In the genomic region with DNA sequence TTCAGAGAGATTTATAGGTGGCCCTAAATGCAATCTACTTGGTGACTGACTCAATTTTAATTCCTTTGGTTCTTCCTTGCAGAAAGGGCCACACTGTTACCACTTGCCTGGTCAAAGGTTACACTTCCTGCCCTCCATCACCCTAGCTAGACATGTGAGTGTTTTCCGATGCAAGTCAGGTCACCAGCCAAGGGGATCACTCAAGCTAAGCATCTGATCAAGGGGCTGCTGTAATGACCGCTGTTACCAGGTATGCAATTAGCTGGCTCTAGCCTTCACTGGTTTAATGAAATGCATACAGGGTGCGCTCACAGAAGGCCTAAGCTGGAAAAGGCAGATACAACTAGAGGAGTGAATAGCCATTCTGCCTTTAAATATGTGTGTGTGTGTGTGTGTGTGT, we compare ENCODE assay signal across 20 mouse cellular contexts.
DNase-seq lines count a peak whose midpoint lies in the region; ATAC-seq lines count a peak whose summit lies in the region.
"Had no signal": no experiment of that assay in that cellular context is flagged by ENCODE, and none has a peak within 500 bp of the region (broad histone marks: within the 10 kb centered on the region; RNA-seq: fewer than 3 reads in every experiment).

No protein-coding gene starts in this region.

- H3K9ac ChIP-seq in kidney, embryonic 16.5 days (replicated peaks; ENCODE audit: low read length) = no peak overlapping the region
- no peak overlapping the region for H3K9ac ChIP-seq in limb, embryonic 11.5 days (ENCODE audit: low read length)
- no peak overlapping the region for H3K9ac ChIP-seq in hindbrain, embryonic 13.5 days
- H3K9ac ChIP-seq: forebrain, postnatal 0 days; heart, embryonic 15.5 days; hindbrain, embryonic 12.5 days; limb, embryonic 13.5 days; liver, embryonic 14.5 days had no signal

- peak overlapping the region; percentile 53; the same call in 1 of the 2 replicates for H3K27ac ChIP-seq in kidney, embryonic 16.5 days (ENCODE audit: low read length)
- no peak overlapping the region for H3K27ac ChIP-seq in limb, embryonic 11.5 days (replicated peaks; ENCODE audit: low read depth, low read length)
- no peak overlapping the region for H3K27ac ChIP-seq in hindbrain, embryonic 13.5 days
- H3K27ac ChIP-seq: gastrocnemius, adult 2 months; heart, adult 2 months; heart, embryonic 15.5 days; hindbrain, embryonic 12.5 days; limb, embryonic 13.5 days; liver, embryonic 14.5 days had no signal

- peaks cover 3% of the 10 kb centered on the region; the same call in 1 of the 2 replicates for H3K27me3 ChIP-seq in kidney, embryonic 16.5 days (ENCODE audit: insufficient read depth, low read length)
- no peaks in the 10 kb centered on the region for H3K27me3 ChIP-seq in limb, embryonic 11.5 days (ENCODE audit: control insufficient read depth, insufficient read depth, low read length)
- no peaks in the 10 kb centered on the region for H3K27me3 ChIP-seq in hindbrain, embryonic 13.5 days
- H3K27me3 ChIP-seq: hindbrain, embryonic 12.5 days had no signal

- no peak overlapping the region for H3K4me2 ChIP-seq in kidney, embryonic 16.5 days (replicated peaks; ENCODE audit: low read depth, low read length)
- no peak overlapping the region for H3K4me2 ChIP-seq in limb, embryonic 11.5 days (ENCODE audit: low read depth, severe bottlenecking)
- H3K4me2 ChIP-seq in hindbrain, embryonic 13.5 days = no peak overlapping the region
- H3K4me2 ChIP-seq: heart, embryonic 15.5 days; hindbrain, embryonic 12.5 days; limb, embryonic 13.5 days had no signal

- H3K4me1 ChIP-seq in kidney, embryonic 16.5 days (ENCODE audit: insufficient read depth, low read length) = peaks cover 37% of the 10 kb centered on the region
- H3K4me1 ChIP-seq in limb, embryonic 11.5 days (ENCODE audit: control insufficient read depth, insufficient read depth, low read length) = peaks cover 10% of the 10 kb centered on the region; the same call in 1 of the 2 replicates
- peaks cover 7% of the 10 kb centered on the region for H3K4me1 ChIP-seq in hindbrain, embryonic 13.5 days (replicated peaks)

- H3K4me3 ChIP-seq in kidney, embryonic 16.5 days (ENCODE audit: low read length) = no peak overlapping the region
- H3K4me3 ChIP-seq in limb, embryonic 11.5 days (ENCODE audit: low read depth, low read length) = no peak overlapping the region
- no peak overlapping the region for H3K4me3 ChIP-seq in hindbrain, embryonic 13.5 days
- H3K4me3 ChIP-seq: gastrocnemius, adult 2 months; heart, adult 2 months; heart, embryonic 15.5 days; hindbrain, embryonic 12.5 days; limb, embryonic 13.5 days had no signal

- ATAC-seq in kidney, embryonic 16.5 days (ENCODE audit: low FRiP score, low TSS enrichment) = peak; percentile 87
- ATAC-seq in limb, embryonic 11.5 days (ENCODE audit: insufficient number of reproducible peaks, low FRiP score, low TSS enrichment, low read depth) = no peak
- ATAC-seq in hindbrain, embryonic 13.5 days (ENCODE audit: low FRiP score) = no peak
- ATAC-seq: forebrain, postnatal 0 days; intestine, postnatal 0 days; midbrain, embryonic 16.5 days had no signal

- no peaks in the 10 kb centered on the region for H3K36me3 ChIP-seq in kidney, embryonic 16.5 days (ENCODE audit: insufficient read depth, low read length)
- no peaks in the 10 kb centered on the region for H3K36me3 ChIP-seq in limb, embryonic 11.5 days (ENCODE audit: control insufficient read depth, insufficient read depth, low read length)
- no peaks in the 10 kb centered on the region for H3K36me3 ChIP-seq in hindbrain, embryonic 13.5 days
- H3K36me3 ChIP-seq: heart, embryonic 15.5 days; hindbrain, embryonic 12.5 days; limb, embryonic 13.5 days had no signal

- DNase-seq in embryo, embryonic 10.5 days (ENCODE audit: low spot score) = peak; percentile 71
- peak; percentile 63 for DNase-seq in hindlimb bud, embryonic 11.5 days (ENCODE audit: extremely low spot score, low read depth, low spot score)
- peak; percentile 65 for DNase-seq in limb, embryonic 11.5 days (ENCODE audit: low spot score)
- DNase-seq in cerebellum, adult 18-20 months = no peak
- DNase-seq in layer of hippocampus, adult 9-11 months = no peak
- DNase-seq: adrenal gland, postnatal 36 days; B cell, adult 2 months; cerebellum, adult 9-11 months; forebrain, postnatal 0 days; gastrocnemius, adult 2 months; heart, adult 2 months; thymus, postnatal 36 days had no signal

- WGBS in kidney, embryonic 16.5 days = 9% methylated on average over 3 of the region's 3 CpGs
- 4% methylated on average over 3 of the region's 3 CpGs for WGBS in limb, embryonic 11.5 days
- 71% methylated on average over 3 of the region's 3 CpGs for WGBS in hindbrain, embryonic 13.5 days

- H3K9me3 ChIP-seq in kidney, embryonic 16.5 days (ENCODE audit: low read length) = no peaks in the 10 kb centered on the region
- H3K9me3 ChIP-seq in limb, embryonic 11.5 days (ENCODE audit: control insufficient read depth, low read length) = no peaks in the 10 kb centered on the region
- H3K9me3 ChIP-seq in hindbrain, embryonic 13.5 days = no peaks in the 10 kb centered on the region
- H3K9me3 ChIP-seq: heart, embryonic 15.5 days; hindbrain, embryonic 12.5 days; limb, embryonic 13.5 days had no signal

Comparison
In these comparisons a context has a peak if more than half of its experiments do, and no peak if none do; other contexts are left out.
1. DNase-seq: peak in embryo, embryonic 10.5 days (single experiment), hindlimb bud, embryonic 11.5 days (single experiment) and limb, embryonic 11.5 days (single experiment); none in cerebellum, adult 18-20 months (0 of 2) and layer of hippocampus, adult 9-11 months (single experiment).